Mouse (Mus musculus) gastrocnemius, adult 8-10 months (tissue): ENCODE measurements around the gene Edem2. TPM values are rescaled to one million over a fixed set of nuclear protein-coding genes. Genes with fewer than 3 reads are reported as not detected.

Experiments
- total RNA-seq, 4 experiments: library from RNA; stranded (reverse); gene quantifications; 2 replicates each; pipeline ENCODE4 v1.2.4; 2022

Edem2 gene
- total RNA-seq, 4 experiments from 2014 or later, result 3.1 to 4.5 (median 3.8) TPM

Other genes with a start within 250 kb of the Edem2 start
- 10 to 100 TPM; 25.7 to 34.5 (median 30.1) TPM for gene Acss2, start 211.5 kb downstream of the Edem2 start, total RNA-seq
- gene Ggt7, start 211.2 kb downstream of the Edem2 start, total RNA-seq, result 1 to 10 TPM in 2 of 4 experiments, under 1 TPM in 2; 0.75 to 1.4 (median 1.1) TPM
- 1 to 10 TPM; 5.2 to 6.2 (median 5.6) TPM for gene Gss, start 136.7 kb downstream of the Edem2 start, total RNA-seq
- gene Myh7b, start 118.3 kb downstream of the Edem2 start, total RNA-seq, result 1 to 10 TPM; 2.8 to 4.8 (median 3.3) TPM
- 100 to 1,000 TPM in 3 of 4 experiments, 10 to 100 TPM in 1; 95.4 to 104 (median 101) TPM for gene Trpc4ap, start 37.1 kb downstream of the Edem2 start, total RNA-seq
- gene Gm17581, start 6.4 kb upstream of the Edem2 start, total RNA-seq, result not detected
- 10 to 100 TPM in 1 of 4 experiments, 1 to 10 TPM in 3; 5.1 to 10.2 (median 7.5) TPM for gene Procr, start 21.6 kb upstream of the Edem2 start, total RNA-seq
- not detected for gene Mmp24, start 45.9 kb upstream of the Edem2 start, total RNA-seq
- 10 to 100 TPM; 23.2 to 31.3 (median 27.6) TPM for gene BC029722, start 90.0 kb upstream of the Edem2 start, total RNA-seq
- gene Eif6, start 97.5 kb upstream of the Edem2 start, total RNA-seq, result 10 to 100 TPM; 44.3 to 49.9 (median 48.6) TPM
- not detected for gene Fam83c, start 105.4 kb upstream of the Edem2 start, total RNA-seq
- gene Uqcc1, start 200.8 kb upstream of the Edem2 start, total RNA-seq, result 100 to 1,000 TPM; 154 to 182 (median 168) TPM
- not detected for gene Gm15557, start 211.3 kb upstream of the Edem2 start, total RNA-seq
- gene Gdf5, start 215.9 kb upstream of the Edem2 start, total RNA-seq, result under 1 TPM in 2 of 4 experiments, not detected in 2; 0.16 to 0.19 TPM
- gene Cep250, start 227.0 kb upstream of the Edem2 start, total RNA-seq, result 1 to 10 TPM; 4.1 to 4.5 (median 4.2) TPM